Mouse (Mus musculus) testis, postnatal 14 days (tissue): ENCODE data around the gene Ahnak2.
A peak's percentile ranks its signal among the peaks of the same experiment; 100 is the strongest.

ENCODE experiments used
- DNase-seq: peaks from one replicate; pipeline ENCODE4 v3.0.0; 2021; ENCODE audit warnings: low spot score

Ahnak2 gene

GRCm38 (mm10) chr12:112734881-112735655 is 67.4 kb downstream of the Ahnak2 start:
- DNase-seq = no peak

- DNase-seq = no peak
These were observed 68.2 kb downstream of the Ahnak2 start for GRCm38 (mm10) chr12:112734108-112734820.

- DNase-seq = no peak
These were observed 69.9 kb downstream of the Ahnak2 start for GRCm38 (mm10) chr12:112732591-112732990.

- no peak for DNase-seq
These were observed 71.6 kb downstream of the Ahnak2 start for GRCm38 (mm10) chr12:112730808-112731207.

- no peak for DNase-seq
These were observed 74.7 kb downstream of the Ahnak2 start for GRCm38 (mm10) chr12:112727801-112728200.

- DNase-seq = no peak
These were observed 78.2 kb downstream of the Ahnak2 start for GRCm38 (mm10) chr12:112724077-112724805.

- DNase-seq = no peak
These were observed 79.0 kb downstream of the Ahnak2 start for GRCm38 (mm10) chr12:112723445-112723844.

DNA sequence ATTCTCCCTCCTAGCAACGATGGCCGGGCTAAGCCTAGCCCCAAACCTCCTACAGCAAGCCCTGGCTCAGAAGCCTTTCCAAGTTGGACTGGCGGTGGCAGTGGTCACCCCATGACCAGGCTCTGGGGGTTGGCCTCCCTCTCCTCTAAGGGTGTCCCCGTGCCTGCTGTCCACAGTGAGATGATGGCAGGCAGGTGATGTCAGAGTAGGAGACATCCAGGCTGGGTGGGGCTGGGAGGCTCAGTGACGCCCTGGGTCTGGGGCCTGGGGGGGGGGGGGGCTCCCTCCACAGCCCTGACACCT is 79.5 kb downstream of the Ahnak2 start:
- DNase-seq = no peak

DNA sequence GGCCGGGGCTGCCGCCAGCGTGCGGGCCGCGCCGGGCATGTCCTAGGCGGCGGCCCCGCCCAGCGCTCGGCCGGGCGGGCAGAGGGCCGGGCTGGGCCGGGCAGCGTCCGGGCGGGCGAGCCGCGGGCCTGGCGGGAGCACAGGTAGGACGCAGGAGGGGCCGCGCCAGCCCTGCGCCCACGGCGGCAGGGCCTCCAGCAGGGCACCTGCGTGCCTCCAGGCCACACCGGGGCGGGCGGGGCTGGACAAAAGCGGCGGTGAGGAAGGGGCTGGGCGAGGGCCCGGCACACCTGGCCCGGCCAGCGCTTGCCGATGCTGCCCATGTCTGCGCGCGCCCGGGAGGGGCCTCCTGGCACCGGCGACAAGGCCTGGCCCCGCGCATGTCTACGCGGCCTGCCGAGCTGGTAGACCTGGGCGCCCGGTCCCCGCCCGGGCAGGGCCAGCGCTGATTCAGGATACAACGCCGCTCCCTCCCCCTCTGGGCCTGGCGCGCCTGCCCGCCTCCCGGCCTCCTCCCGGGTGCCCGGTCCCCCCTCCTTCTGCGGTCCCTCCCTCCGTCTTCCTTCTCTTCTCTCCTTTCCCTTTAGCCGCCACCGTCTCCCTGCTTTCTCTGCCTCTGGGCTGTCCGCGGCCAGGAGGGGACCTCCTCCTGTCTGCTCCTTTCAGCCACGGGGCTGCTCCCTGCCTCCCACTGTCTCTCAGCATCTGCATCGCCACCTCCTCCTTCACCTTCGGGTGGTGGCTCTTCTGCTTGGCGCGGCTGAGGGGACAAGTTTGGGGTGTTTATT is 80.0 kb downstream of the Ahnak2 start:
- peak; percentile 59 for DNase-seq
